Mouse (Mus musculus): ENCODE results near the gene Armc3.

Armc3 gene

DNA sequence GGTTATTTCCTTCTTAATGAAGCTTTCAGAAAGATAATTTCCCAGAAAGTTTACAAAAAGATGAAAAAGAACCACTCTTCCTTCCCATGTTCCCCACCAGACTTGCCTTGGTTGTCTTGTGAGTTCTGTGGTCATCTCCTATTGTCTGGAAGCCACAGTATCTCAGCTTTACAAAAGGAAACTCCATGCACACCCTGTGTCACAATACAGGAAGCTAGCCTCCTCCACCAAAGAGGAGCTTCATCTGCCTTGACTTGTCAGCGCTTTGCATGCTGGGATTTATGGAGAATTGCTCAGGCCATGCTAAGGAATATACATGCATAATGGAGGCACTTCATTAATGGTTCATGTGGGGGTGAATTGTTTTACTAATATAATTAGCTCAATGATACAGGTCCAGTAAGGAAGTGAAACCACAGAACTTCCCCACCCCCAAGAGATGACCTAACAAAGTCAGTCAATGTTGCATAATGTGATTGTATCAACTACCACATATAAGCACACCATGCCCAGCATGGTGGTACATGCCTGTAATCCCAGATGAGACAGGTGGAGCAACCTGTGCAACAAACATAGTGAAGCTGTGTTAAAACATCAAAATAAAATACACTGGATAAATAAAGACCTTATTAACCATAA lies 152.6 kb downstream of the Armc3 start:
- WGBS = 85% methylated on average over 1 of the region's 1 CpGs

DNA sequence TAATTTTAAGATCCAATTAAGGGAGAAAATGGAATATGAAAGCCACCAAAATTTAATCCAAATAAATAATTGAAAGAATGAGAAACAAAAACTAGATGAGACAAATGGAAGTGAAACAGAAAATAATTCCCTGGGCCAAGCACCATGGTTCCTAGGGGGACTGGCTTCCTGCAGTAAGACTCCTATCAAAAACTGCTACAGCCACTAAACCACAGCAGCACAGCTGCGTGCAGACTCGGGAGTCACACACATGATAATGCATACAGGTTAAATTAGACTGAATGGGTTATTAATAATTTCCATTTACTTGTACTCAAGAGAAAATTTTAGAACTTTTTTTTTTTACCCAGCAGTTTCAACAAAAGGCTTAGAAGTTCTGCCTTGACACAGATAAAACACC lies 154.1 kb downstream of the Armc3 start:
- WGBS = 77% methylated on average over 2 of the region's 2 CpGs

All from cerebral cortex, adult 2 months (tissue).